Mouse (Mus musculus): ENCODE measurements at regions not wholly inside any gene's neighbourhood (a gene's known extent, or its start where the extent isn't known, plus 50 kb on each side); places are given as distances from the start of the nearest gene placed in this dataset.

DNA sequence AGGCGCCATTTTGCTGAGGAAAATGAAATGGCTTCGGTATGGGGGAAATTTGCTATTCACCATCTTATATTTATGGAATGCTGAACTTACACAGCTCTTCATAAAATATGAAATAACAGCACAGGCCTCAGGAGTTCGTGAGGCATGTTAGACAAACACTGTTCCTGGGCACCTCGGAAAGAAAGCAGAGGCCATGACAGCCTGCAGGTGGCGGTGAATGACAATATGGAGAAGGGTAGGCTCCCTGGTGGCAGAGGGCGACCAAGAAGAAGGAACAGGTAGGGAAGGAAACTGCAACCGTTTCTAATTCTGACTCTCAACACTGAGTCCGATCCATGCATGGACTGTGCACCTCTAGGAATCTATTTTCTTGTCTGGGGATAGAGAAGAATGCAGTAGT, 553.6 kb upstream of the Tmpo start:
- DNase-seq (ENCODE audit: low read depth, low spot score) = no peak

DNA sequence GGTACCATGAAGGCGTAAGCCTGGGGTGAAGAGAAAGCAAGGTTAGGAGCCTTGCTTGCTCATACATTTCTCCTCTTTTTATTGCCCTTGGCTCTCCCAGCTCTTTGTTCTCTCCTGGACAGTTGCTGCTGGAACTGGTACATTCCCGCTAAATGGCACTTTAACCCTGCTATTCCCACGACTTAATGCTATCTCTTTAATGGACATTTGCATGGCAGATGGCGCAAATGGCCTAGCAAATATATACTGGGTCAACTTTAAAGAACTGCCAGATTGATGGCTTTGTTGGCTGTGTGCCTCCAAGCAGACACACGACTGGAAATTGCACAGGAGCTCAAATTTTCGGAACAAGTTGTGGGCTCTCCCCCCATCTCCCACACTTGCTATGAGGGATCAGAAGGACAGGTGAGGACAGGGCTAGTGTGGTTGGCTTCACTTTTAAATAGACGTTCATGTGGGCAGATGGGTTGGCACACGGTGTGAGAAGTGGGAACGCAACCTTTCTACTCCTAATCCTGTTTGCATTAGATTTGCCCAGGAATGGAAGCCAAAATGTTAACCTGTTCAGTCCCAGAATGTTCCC, 551.0 kb upstream of the Tmpo start:
- peak; percentile 9 for DNase-seq (ENCODE audit: low read depth, low spot score)

DNA sequence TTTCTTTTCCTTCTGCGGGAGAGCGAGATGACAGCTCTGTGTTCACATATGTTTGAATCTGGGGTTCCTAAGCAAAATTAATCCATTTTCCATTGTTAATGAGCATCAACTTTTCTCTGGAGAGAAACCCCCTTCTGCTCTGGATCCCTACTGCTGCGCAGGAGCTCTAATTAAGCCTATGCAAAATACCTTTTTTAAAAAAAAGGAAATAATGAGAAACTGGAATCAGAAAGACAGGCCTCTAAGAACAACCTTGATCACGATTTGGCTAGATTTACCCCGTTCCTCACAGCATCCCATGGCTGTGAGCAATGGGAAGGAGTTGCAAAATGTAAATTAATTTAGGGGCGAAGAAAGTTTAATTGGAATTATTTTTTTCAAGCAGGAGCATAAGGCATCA, 548.9 kb upstream of the Tmpo start:
- DNase-seq (ENCODE audit: low read depth, low spot score) = no peak

DNA sequence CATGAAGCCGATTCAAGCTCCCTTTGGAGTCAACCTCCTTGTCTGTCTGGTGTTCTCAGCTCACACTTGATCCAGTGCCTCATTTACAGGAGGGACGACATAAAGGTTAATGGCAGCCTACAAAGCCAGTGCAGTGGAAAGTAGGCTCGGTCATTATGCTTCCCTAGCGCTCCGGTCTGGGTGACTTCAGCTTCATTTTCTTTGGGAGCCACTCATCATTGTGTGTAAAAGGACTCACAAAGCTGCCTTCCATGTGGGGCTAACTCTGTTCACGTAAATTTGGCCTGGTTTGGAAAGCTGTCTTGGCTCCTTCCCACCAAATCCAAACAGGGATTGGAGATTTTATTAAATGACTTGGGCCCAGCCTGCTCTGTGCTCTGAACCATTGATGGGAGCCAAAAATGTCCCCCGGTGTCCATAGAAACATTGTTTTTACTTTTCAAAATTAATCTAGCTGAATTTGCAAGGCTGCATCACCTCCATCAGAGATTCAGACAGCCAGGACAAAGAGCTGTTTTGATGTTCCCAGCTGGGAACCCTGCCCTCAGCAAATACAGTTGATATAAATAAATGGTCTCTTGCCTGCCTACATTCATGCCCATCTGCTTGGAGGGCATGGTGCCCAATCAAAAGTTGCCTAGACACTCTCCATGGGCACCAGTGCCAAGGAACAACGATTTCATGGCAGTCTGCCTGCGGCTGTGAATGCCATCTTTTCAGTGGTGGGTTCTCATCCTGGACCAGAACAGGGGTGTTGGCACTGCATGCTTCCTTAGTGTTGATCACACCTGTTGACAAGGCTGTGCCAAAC, 538.7 kb upstream of the Tmpo start:
- DNase-seq (ENCODE audit: low read depth, low spot score) = no peak

DNA sequence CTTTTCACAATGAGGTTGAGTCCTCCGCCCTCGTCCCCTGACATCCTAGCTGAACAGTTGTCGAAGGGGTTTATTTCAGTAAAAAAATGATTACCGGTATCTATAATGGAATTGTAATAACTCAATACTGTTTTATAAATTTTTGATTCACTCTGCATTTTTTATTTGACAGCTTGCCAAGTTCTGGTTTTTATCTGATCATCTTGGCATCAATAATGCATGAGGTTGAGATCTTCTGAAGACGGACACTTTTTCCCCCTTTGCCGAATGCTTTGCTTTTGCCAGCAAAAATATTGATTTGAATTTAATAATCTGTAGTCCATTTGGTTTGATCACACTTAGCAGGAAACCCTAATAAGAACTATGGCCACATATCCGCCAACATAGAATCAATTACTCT, 535.5 kb upstream of the Tmpo start:
- no peak for DNase-seq (ENCODE audit: low read depth, low spot score)

DNA sequence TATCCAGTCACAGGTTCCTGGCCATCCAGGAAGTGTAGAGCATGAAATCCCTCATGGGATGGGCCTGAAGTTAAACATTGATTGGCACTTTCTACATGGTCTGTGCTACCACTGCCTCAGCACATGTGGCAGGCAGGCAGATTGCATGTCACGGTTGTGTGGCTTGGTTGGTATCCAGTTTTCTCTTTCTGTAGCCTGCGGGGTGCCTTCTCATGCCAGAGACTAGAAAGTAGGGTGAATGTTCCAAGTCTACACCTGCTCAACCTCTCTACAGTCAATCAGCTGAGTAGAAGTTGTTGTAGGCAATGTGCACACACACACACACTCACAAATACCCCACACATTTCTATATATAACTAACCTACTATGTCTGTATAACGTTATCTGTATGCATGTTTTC, 533.5 kb upstream of the Tmpo start:
- no peak for DNase-seq (ENCODE audit: low read depth, low spot score)

DNA sequence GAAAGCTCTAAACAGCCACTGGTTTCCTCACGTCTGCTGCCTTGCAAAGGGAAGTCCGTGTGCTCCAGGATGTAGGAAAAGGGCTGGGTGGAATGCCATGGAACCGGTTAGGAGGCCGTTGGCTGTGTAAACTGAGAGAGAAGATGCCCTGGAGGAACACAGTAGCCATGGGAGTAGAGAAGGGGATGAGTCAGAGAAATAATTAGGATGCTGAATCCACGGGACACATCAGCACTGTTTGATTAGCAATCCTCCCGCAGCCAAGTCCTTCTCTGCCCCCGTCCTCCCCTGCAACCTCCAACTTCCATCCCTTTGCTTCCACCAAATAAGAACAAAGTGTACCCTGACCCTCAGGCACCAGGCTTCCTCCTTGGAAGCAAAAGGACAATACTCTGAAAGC, 532.4 kb upstream of the Tmpo start:
- no peak for DNase-seq (ENCODE audit: low read depth, low spot score)

DNA sequence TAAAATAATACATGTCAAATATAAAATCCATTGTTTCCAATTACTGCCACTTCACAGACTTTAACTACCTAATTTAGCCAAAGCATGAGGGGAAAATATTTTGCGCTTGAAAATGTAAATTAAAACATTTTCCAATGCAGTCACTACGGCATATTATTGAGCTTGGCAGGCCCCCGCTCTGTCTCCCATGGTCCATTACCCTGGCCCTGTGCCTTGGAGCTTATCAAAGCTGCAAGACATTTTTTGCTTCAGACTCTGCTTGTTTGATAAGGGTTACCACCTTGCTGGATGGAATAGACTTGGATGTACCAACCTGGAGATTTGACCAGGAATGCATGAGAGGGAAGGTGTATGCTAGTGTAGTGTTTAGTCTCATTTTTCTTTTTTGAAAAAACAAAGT, 525.7 kb upstream of the Tmpo start:
- no peak for DNase-seq (ENCODE audit: low read depth, low spot score)

DNA sequence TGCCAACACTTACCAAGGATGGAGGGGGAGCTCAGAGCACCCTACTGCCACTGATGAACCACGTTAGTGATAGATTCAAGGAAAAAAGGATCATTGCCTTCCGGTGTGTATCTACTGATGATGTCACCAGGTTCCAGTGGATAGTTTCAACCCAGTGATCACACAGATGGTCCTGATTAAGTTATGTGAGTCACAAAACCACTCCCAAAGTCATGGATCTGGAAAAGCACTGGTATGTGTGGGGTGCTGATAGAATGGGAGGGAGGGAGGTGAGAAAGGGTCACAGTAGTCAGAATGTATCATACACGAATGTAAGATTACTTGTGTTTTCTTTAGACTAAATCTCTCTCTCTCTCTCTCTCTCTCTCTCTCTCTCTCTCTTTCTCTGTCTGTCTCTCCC, 523.6 kb upstream of the Tmpo start:
- no peak for DNase-seq (ENCODE audit: low read depth, low spot score)

DNA sequence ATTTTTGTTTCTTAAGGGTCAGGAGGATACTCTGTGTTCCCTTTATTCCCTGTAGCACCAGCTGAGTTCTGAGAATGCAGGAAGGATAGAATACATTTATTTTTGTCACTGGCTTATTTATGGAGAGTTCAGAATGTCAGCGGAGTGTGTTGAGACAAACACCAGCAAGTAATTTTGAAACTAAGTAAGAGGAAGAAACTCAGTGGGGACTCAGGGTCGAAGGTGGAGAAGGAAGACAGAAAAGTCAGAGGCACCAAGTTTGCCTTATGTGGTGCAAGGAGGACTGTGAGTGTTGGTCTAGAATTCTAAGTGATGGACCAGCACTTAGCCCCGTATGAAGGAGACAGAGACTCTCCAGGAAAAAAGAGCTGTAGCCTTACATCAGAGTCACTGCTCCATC, 520.7 kb upstream of the Tmpo start:
- no peak for DNase-seq (ENCODE audit: low read depth, low spot score)

DNA sequence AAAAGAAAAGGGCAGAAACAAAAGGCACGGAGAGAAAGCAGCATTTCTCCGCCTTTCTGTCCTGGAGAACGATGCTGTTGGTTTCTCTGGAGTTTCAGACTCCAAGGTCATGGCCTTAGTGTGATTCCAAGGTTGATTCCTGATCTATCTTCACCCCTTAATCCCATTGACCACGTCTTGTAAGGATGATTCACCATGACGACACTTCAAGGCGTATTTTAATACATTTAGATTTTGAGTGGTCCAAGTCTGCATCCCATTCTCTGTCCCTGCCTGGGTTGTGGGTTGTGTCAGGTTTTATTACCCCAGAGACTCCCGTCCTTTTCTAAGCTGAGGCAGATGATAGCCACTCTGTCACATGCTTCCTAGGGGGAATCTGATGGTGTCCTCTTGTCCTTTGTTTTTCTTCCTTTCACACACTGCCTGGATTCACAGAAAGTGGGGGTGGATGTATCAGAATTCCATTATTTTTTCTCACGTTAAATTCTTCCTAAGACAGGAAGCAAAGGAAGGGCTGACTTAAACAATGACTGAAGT, 505.0 kb upstream of the Tmpo start:
- DNase-seq (ENCODE audit: low read depth, low spot score) = no peak

DNA sequence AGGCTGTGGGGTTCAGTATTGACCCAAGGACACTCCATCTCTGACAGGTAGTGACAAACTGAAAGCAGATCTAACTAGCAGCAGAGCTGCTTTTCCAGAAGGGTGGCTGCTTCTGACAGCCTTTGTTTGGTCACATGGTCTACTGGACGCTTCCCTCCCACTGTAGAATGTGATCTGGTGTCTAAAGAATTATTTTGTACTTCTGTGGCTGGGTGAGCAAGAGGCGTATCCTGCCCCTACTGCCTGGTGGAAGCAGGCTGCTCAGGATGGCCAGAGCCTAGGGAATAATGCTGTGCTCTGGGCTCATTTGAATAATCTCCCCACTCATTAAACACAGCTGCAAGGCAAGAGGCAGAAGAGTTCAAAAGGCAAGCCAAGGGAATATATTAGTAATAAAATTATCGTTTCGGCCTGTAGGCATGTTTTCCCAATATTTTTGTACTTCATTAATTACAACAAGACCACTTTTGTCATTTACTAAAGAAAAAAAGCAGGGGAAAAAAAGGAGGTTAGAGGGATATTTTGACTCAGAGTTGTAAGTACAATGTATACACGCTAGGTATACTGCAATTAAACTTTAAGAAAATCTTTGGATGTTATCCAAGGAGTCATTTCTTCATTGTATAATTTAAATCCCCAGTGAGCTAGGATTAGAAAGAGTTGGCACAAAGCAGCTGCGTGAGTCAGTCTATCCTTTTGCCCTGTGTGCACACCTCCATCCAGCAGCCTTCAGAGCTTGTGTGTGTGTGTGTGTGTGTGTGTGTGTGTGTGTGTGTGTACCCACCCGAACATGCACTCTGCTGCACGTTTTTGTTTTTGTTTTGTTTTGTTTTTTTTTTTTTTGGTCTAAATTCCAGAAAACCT, 504.3 kb upstream of the Tmpo start:
- DNase-seq (ENCODE audit: low read depth, low spot score) = no peak

DNA sequence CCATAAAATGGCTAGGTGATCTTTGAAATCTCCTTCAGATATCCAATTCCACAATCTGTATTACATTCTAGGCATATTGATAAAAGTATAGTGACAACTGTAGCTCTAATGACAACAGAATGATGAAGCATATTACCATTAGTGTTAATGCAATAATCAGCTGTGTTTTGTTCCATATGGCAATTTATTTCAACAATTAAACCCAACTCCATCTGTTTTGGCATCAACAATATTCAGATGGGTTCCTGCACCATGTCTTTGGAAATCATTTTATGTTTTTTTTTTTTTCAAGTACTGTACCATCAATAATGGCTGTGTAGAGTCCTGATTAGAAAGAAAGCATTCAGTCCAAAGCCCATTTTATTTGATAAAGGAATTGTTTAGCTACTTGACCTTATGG, 498.5 kb upstream of the Tmpo start:
- no peak for DNase-seq (ENCODE audit: low read depth, low spot score)

DNA sequence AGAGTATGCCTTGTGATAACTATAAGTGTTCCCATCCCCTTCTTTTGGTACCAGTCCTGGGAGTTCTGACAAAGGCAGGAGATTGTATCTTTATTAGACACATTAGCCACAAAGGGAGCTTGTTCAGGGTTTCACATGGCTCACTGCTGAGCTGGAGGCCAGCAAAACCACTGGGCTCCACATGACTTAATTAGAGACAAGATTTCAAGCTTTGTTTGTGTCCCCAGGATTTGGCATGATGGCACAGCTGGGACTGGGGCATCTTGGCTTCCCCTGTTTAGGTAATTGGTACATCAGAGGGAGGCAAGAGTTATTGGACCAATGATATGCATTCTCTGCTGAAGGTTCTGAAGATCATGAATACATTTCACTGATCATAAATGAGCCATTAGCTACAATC, 456.8 kb upstream of the Tmpo start:
- DNase-seq (ENCODE audit: low read depth, low spot score) = no peak

DNA sequence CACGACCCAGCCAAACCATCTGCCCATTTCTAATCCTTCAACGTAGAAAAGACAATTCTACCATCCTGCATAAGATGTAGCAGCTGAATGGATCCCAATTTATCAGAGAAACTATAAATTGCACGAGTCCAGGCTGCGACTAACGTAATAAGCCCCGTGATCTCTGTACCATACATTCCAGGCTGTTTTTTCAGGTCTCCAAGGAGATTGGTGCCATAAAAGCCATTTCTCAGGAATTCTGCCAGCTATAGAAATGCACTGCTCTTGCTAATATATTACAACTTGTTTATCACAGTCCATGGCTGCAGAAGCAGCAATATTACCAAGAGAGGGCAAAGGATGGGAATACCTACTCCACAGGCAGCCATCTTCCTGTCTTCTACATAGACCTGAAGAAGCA, 447.6 kb upstream of the Tmpo start:
- peak; percentile 24 for DNase-seq (ENCODE audit: low read depth, low spot score)

DNA sequence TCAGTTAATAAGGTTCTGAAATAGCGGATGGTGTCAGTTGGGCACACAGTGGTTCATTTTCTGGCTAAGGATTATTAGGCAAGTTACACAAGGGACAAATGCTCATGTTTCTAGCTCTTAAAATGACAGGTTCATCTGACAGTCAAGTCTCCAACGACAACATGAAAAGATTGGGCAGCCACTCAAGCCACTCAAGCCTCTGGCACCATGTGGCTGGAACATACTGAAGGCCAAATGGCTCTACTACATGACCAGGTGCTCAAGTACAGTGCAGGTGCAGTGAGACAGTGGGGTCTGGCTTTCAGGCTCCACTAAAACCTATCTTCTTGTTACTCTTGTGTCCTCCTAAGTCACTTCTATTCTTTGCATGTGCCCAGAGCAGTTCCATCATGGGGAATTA, 441.2 kb upstream of the Tmpo start:
- no peak for DNase-seq (ENCODE audit: low read depth, low spot score)

DNA sequence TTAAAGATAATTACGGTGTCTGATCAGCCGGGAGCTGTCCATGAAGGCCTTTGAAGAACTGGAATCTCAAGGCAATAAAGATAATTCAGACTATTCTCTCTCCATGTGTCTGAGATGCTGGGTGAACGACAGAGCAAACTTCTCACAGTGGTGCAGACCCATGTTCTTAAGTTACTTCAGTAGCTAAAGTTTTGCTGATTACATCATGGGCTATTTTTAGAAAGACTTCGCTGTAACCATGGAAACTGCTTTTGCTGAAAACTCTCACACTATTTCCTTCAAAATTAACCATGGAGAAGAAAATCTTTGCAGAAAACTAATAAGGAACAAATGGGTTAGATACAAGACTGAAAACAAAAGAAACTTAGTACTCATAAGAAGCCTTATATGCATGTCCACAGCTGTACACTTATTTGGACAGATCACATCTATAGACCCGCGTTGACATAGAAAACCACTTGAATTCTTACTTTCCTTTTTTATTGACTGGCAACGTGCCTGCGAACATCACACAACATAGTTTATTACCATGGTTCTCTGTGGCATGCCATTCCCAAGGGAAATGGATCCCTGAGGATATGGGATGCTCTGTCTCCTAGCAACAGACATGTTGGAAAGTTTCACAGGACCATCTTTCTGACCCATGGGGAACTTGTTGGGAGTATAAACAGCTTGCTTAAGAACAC, 432.8 kb upstream of the Tmpo start:
- DNase-seq (ENCODE audit: low read depth, low spot score) = peak; percentile 11

DNA sequence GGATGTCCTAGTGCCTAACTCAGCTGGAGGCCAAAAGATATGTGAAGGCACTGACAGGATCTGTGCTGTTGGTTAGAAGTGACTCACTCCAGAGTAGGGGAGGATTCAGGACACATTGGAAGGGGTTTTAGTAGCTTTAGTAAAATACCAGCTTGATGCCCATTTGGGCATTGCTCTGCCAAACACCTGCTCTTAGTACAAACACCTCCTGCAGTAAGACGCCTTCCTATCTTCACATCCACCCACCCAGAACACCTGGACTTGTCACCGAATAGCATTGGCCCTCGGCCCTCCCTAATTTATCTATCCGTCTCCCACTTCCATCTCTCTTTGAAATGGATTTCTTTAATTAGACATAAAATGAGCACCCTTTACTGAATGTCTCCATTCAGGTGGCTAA, 430.9 kb upstream of the Tmpo start:
- DNase-seq (ENCODE audit: low read depth, low spot score) = no peak

DNA sequence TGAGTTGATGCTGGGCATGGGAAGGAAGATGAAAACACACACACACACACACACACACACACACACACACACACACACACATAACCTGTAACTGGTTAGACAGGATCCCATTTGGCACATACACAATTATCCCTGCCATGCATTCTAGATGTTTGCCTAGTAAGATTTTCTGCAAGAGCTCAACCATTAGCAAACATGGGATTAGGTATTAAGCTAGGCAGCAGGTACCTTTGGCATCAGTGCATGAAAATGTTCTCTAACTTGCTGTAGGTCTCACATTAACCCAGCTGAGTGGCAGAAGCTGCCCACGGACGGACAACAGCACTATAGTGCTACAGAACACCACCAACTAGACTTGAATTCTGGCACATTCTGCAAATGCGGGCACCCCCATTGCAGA, 413.8 kb upstream of the Tmpo start:
- DNase-seq (ENCODE audit: low read depth, low spot score) = no peak

DNA sequence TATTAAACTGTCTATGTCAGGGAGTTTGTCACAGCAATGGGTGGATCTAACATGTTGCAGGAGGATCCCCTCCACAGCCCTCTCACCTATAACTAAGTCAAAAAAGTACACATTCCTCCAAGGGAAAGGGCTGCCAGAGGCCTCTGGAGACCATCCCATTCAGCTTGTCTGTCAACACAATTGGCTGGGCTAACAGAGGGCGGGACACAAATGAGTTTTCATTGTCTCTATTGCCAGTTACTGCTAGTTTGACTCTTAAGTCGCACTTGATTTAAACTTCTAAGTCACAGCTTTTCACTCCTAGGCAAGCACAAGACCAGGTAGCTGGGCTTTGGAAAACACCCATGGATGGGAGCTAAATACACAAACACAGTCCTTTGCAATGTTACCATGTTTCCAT, 412.3 kb upstream of the Tmpo start:
- DNase-seq (ENCODE audit: low read depth, low spot score) = no peak

DNA sequence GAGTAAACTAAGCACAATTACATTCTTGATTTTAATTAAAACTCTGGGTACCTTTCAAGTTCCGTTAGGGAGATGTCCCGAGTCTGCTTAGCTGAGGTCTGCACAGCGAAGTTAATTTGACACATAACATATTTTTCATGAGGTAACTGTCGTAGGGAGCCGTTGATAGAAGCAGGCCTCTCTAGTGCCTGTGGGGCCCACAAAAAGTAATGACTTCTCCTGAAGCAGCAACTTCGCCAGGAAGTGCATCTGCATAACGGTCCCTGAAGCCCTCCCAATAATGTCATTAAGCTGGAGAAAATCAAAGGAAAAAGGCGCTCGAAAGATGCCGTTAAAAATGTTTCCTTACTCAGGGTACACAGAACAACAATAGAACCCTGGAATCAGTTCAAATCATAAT, 410.7 kb upstream of the Tmpo start:
- no peak for DNase-seq (ENCODE audit: low read depth, low spot score)

DNA sequence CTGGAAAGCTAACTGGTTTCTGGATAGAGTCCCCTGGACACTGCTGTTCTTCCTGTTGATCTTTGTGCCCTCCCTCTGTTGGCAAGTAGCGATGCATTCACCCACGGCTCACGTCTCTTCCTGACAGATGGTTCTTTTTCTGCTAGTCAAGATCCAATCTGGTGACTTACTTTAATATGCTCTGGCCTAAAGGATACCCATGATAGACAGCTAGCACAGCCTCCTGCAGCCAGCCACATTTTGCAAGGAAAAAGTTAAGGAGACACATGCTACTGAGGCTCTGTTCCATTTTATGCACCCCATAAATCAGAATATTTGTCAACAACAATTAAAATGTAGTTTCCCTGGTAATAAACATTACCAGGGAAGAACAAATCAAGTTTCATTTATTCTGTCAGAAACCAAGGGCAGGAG, 410.3 kb upstream of the Tmpo start:
- no peak for DNase-seq (ENCODE audit: low read depth, low spot score)
